Mouse (Mus musculus) forebrain, embryonic 15.5 days (tissue): ENCODE results near the gene Ulk3. TPM values are rescaled to one million over a fixed set of nuclear protein-coding genes. Genes with fewer than 3 reads are reported as not detected.

ENCODE experiments used
- ATAC-seq: fragments of 200-750 bp; cut with Nextera tagmentation; replicated peaks from 2 replicates; pipeline ENCODE4 v1.8.0; 2017; ENCODE audit warnings: mild to moderate bottlenecking, moderate TSS enrichment, moderate library complexity
- H3K27ac ChIP-seq: fragments of 300-500 bp; sonication (generic); replicated peaks from 2 replicates; pipeline ENCODE4 v1.5.1; 2015; ENCODE audit warnings: mild to moderate bottlenecking, inconsistent platforms
- H3K27me3 ChIP-seq: fragments of 300-500 bp; sonication (generic); 2 replicates; pipeline ENCODE4 v1.6.1; 2015; ENCODE audit warnings: inconsistent platforms
- H3K36me3 ChIP-seq: fragments of 300-500 bp; sonication (generic); 2 replicates; pipeline ENCODE4 v1.6.1; 2015; ENCODE audit warnings: mild to moderate bottlenecking, inconsistent platforms
- H3K4me1 ChIP-seq: fragments of 300-500 bp; sonication (generic); 2 replicates; pipeline ENCODE4 v1.6.1; 2015; ENCODE audit warnings: inconsistent platforms
- H3K4me2 ChIP-seq: fragments of 300-500 bp; sonication (generic); replicated peaks from 2 replicates; pipeline ENCODE4 v1.6.1; 2015; ENCODE audit warnings: mild to moderate bottlenecking, inconsistent platforms
- H3K4me3 ChIP-seq: fragments of 300-500 bp; sonication (generic); 2 replicates; pipeline ENCODE4 v1.5.1; 2015; ENCODE audit warnings: mild to moderate bottlenecking, inconsistent platforms
- H3K9ac ChIP-seq: fragments of 300-500 bp; sonication (generic); replicated peaks from 2 replicates; pipeline ENCODE4 v1.6.1; 2015; ENCODE audit warnings: mild to moderate bottlenecking, inconsistent platforms
- H3K9me3 ChIP-seq: fragments of 300-500 bp; sonication (generic); 2 replicates; pipeline ENCODE4 v1.6.1; 2016; ENCODE audit warnings: inconsistent platforms
- WGBS: fragments of 180-500 bp; shearing (Covaris S2); methylation state at CpG from one replicate; pipeline ENCODE4 v1.1.7; 2015; ENCODE audit warnings: mixed read lengths; 5-methylcytosine and 5-hydroxymethylcytosine counted together
- polyA plus RNA-seq: library from polyadenylated mRNA; unstranded; fragments of >200 nt; fragmentation: Nextera tagmentation; extraction: Ambion mirVana; gene quantifications from 2 replicates; pipeline ENCODE4 v1.2.1, GENCODE M21; 2015

Gene Ulk3
- polyA plus RNA-seq, 1 experiment from 2014 or later = 26.6 TPM

GRCm38 (mm10) chr9:57639661-57640328 lies 50.5 kb downstream of the Ulk3 start:
- 64% methylated on average over 5 of the region's 5 CpGs for WGBS
- no peak for ATAC-seq

GRCm38 (mm10) chr9:57640384-57640783 lies 51.1 kb downstream of the Ulk3 start:
- peak overlapping the region; percentile 17; the same call in 1 of the 2 replicates for H3K27ac ChIP-seq
- H3K36me3 ChIP-seq = no peaks in the 10 kb centered on the region; the same call in 1 of the 2 replicates
- no peak for ATAC-seq
- H3K4me1 ChIP-seq = peaks cover 76% of the 10 kb centered on the region
- H3K4me2 ChIP-seq = peak overlapping the region; percentile 1; the same call in 1 of the 2 replicates
- 27% methylated on average over 15 of the region's 15 CpGs for WGBS
- H3K4me3 ChIP-seq = no peak overlapping the region
- no peaks in the 10 kb centered on the region for H3K27me3 ChIP-seq
- H3K9me3 ChIP-seq = no peaks in the 10 kb centered on the region
- peak overlapping the region; percentile 27 for H3K9ac ChIP-seq

More at GRCm38 (mm10) chr9:57639661-57640328, 50.5 kb downstream of the Ulk3 start:
- Histone ChIP-seq H3K4me2 (peak overlapping the region; percentile 1; the same call in 1 of the 2 replicates), H3K4me1 (peaks cover 76% of the 10 kb centered on the region), H3K27ac (peak overlapping the region; percentile 17; the same call in 1 of the 2 replicates), H3K9ac (peak overlapping the region; percentile 27), H3K9me3 (no peaks in the 10 kb centered on the region), H3K36me3 (no peaks in the 10 kb centered on the region; the same call in 1 of the 2 replicates), H3K4me3 (no peak overlapping the region), H3K27me3 (no peaks in the 10 kb centered on the region)

- H3K27me3 ChIP-seq = no peaks in the 10 kb centered on the region
- H3K4me2 ChIP-seq = no peak overlapping the region
- H3K4me1 ChIP-seq = peaks cover 79% of the 10 kb centered on the region
- ATAC-seq = no peak
- H3K27ac ChIP-seq = peak overlapping the region; percentile 17; the same call in 1 of the 2 replicates
- no peaks in the 10 kb centered on the region for H3K9me3 ChIP-seq
- H3K9ac ChIP-seq = peak overlapping the region; percentile 27
- WGBS = 92% methylated on average over 1 of the region's 1 CpGs
- H3K36me3 ChIP-seq = no peaks in the 10 kb centered on the region; the same call in 1 of the 2 replicates
- no peak overlapping the region for H3K4me3 ChIP-seq
These were observed 51.8 kb downstream of the Ulk3 start for GRCm38 (mm10) chr9:57641022-57641421.

GRCm38 (mm10) chr9:57641775-57642550 lies 52.7 kb downstream of the Ulk3 start:
- Histone ChIP-seq H3K9ac (no peak overlapping the region; the same call in 1 of the 2 replicates), H3K4me3 (no peak overlapping the region), H3K27ac (no peak overlapping the region), H3K27me3 (no peaks in the 10 kb centered on the region), H3K9me3 (no peaks in the 10 kb centered on the region), H3K4me1 (peaks cover 78% of the 10 kb centered on the region), H3K36me3 (no peaks in the 10 kb centered on the region; the same call in 1 of the 2 replicates), H3K4me2 (no peak overlapping the region)
- no peak for ATAC-seq
- 85% methylated on average over 13 of the region's 13 CpGs for WGBS

- WGBS = 72% methylated on average over 9 of the region's 9 CpGs
- ATAC-seq = no peak
- H3K27me3 ChIP-seq = no peaks in the 10 kb centered on the region
- peaks cover 65% of the 10 kb centered on the region for H3K4me1 ChIP-seq
- no peaks in the 10 kb centered on the region; the same call in 1 of the 2 replicates for H3K36me3 ChIP-seq
- H3K4me3 ChIP-seq = peak overlapping the region; percentile 92
- H3K9me3 ChIP-seq = no peaks in the 10 kb centered on the region
- H3K4me2 ChIP-seq = peak overlapping the region; percentile 77
- no peak overlapping the region for H3K27ac ChIP-seq
- peak overlapping the region; percentile 99 for H3K9ac ChIP-seq
These were observed 54.1 kb downstream of the Ulk3 start for GRCm38 (mm10) chr9:57643169-57643855.

- H3K4me2 ChIP-seq = peak overlapping the region; percentile 77
- H3K4me1 ChIP-seq = peaks cover 60% of the 10 kb centered on the region
- WGBS = 69% methylated on average over 7 of the region's 7 CpGs
- H3K27me3 ChIP-seq = no peaks in the 10 kb centered on the region
- H3K27ac ChIP-seq = no peak overlapping the region
- peak overlapping the region; percentile 99 for H3K9ac ChIP-seq
- H3K4me3 ChIP-seq = peak overlapping the region; percentile 92
- no peaks in the 10 kb centered on the region for H3K9me3 ChIP-seq
- ATAC-seq = no peak
- H3K36me3 ChIP-seq = no peaks in the 10 kb centered on the region; the same call in 1 of the 2 replicates
These were observed 54.6 kb downstream of the Ulk3 start for GRCm38 (mm10) chr9:57643856-57644180.

- peak overlapping the region; percentile 92 for H3K4me3 ChIP-seq
- no peaks in the 10 kb centered on the region for H3K9me3 ChIP-seq
- H3K27me3 ChIP-seq = no peaks in the 10 kb centered on the region
- H3K27ac ChIP-seq = peak overlapping the region; percentile 97
- peak; percentile 36 for ATAC-seq
- H3K9ac ChIP-seq = peak overlapping the region; percentile 99
- WGBS = under 1% methylated on average over 18 of the region's 18 CpGs
- peaks cover 53% of the 10 kb centered on the region for H3K4me1 ChIP-seq
- H3K36me3 ChIP-seq = no peaks in the 10 kb centered on the region; the same call in 1 of the 2 replicates
- H3K4me2 ChIP-seq = peak overlapping the region; percentile 77
These were observed 55.2 kb downstream of the Ulk3 start for GRCm38 (mm10) chr9:57644442-57644943.

DNA sequence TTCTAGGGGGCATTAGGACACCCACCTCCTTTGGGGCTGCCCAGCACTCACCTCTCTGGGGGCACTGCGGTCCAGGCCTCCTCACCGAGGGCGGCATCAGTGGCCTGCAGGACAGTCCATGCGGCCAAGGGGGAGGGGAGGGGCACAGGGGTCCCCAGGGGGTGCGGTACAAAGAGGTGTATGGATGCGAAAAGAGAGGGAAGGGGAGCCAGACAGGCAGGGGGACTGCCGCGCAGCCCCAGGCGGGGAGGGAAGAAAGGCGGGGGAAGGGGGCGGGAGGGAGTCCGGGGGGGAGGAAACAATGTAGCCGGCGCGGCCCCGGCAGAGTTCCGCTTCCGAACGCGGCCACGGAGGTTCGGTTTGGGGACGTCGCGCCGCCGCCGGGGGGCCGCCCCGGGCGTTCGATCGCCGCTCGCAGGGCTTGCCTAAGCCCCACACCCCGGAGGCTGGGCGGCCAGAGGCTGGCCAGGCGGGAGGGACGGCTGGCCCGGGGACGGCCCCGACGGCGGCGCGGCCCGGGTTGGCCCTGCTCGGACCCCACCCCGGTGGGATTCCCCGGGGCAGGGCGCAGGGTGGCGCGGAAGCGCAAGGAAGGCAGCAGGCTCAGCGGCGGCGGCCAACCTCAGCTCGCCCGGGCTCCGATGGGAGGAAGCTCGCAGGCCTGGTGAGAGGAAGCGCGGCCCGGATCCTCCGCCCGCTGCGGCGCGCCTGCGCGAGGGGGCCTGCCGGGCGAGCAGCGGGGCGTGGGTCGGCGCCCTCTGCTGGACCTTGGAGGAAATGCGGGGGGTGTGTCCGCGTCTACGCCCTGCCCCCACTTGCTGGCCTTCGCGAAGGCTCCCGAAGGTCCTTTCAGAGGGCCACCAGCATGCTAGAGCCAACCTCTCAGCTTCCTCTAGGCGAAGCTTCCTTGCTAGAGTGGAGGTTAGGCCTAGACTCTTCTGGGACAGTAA lies 56.0 kb downstream of the Ulk3 start:
- peak; percentile 91 for ATAC-seq
- under 1% methylated on average over 77 of the region's 85 CpGs for WGBS
- no peaks in the 10 kb centered on the region for H3K9me3 ChIP-seq
- no peaks in the 10 kb centered on the region for H3K27me3 ChIP-seq
- H3K4me1 ChIP-seq = peaks cover 46% of the 10 kb centered on the region
- peak overlapping the region; percentile 99 for H3K9ac ChIP-seq
- H3K27ac ChIP-seq = peak overlapping the region; percentile 97
- H3K36me3 ChIP-seq = no peaks in the 10 kb centered on the region; the same call in 1 of the 2 replicates
- peak overlapping the region; percentile 77 for H3K4me2 ChIP-seq
- peak overlapping the region; percentile 92 for H3K4me3 ChIP-seq

Other genes starting within 250 kb of the Ulk3 start
- gene Ppcdc, start 149.3 kb upstream of the Ulk3 start, polyA plus RNA-seq = 21.3 and 29.5 TPM in 2 replicates
- 102 and 106 TPM in 2 replicates for gene Scamp5, start 121.4 kb upstream of the Ulk3 start, polyA plus RNA-seq
- gene Rpp25, start 85.4 kb upstream of the Ulk3 start, polyA plus RNA-seq = 18.8 and 19.6 TPM in 2 replicates
- gene Cox5a, start 68.2 kb upstream of the Ulk3 start, polyA plus RNA-seq = 751 and 752 TPM in 2 replicates
- 24.1 and 26.2 TPM in 2 replicates for gene Fam219b, start 51.9 kb upstream of the Ulk3 start, polyA plus RNA-seq
- gene Mpi, start 36.7 kb upstream of the Ulk3 start, polyA plus RNA-seq = 62.9 and 69.3 TPM in 2 replicates
- 57.7 and 60.5 TPM in 2 replicates for gene Scamp2, start 28.5 kb upstream of the Ulk3 start, polyA plus RNA-seq
- 0.45 TPM in 1 of 2 replicates, not detected in the other for gene Cplx3, start 16.8 kb downstream of the Ulk3 start, polyA plus RNA-seq
- gene Lman1l, start 31.3 kb downstream of the Ulk3 start, polyA plus RNA-seq = not detected in 2 replicates
- 37.4 and 41.7 TPM in 2 replicates for gene Csk, start 64.2 kb downstream of the Ulk3 start, polyA plus RNA-seq
- gene Cyp1a2, start 94.3 kb downstream of the Ulk3 start, polyA plus RNA-seq = not detected in 2 replicates
- 0.06 and 0.20 TPM in 2 replicates for gene Cyp1a1, start 98.5 kb downstream of the Ulk3 start, polyA plus RNA-seq
- gene Edc3, start 119.1 kb downstream of the Ulk3 start, polyA plus RNA-seq = 36.4 and 37.1 TPM in 2 replicates
- 88.6 and 93.0 TPM in 2 replicates for gene Clk3, start 176.4 kb downstream of the Ulk3 start, polyA plus RNA-seq
- gene Arid3b, start 247.3 kb downstream of the Ulk3 start, polyA plus RNA-seq = 8.0 and 9.2 TPM in 2 replicates